Mouse (Mus musculus) CH12.LX (cell line): ENCODE measurements around the gene Gm17490. TPM values are rescaled to one million over a fixed set of nuclear protein-coding genes. Genes with fewer than 3 reads are reported as not detected.

Experiments used
- DNase-seq: peaks from one replicate; pipeline ENCODE4 v3.0.0-alpha.2; 2013; ENCODE audit errors: extremely low read depth
- H3K27ac ChIP-seq: 2 replicates; pipeline ENCODE4 v1.5.1; 2012; ENCODE audit warnings: low read depth, mild to moderate bottlenecking, control low read depth, moderate library complexity; ENCODE audit not compliant: insufficient read depth
- H3K27me3 ChIP-seq: replicated peaks from 2 replicates; pipeline ENCODE3; 2012; ENCODE audit warnings: inconsistent platforms
- H3K36me3 ChIP-seq, 2 experiments: replicated peaks in 1 of 2; 2 replicates each; pipeline versions ENCODE3 to v1.6.1; 2012; ENCODE audit warnings: inconsistent platforms in 1 of 2, low read length in 1 of 2, mild to moderate bottlenecking in 1 of 2, mixed read lengths in 1 of 2, moderate library complexity in 1 of 2; ENCODE audit not compliant: control insufficient read depth in 1 of 2, insufficient read depth in 1 of 2
- H3K4me1 ChIP-seq, 2 experiments: 2 replicates each; pipeline ENCODE4 v1.6.1; 2012; ENCODE audit warnings: inconsistent platforms in 1 of 2, moderate library complexity in 1 of 2; ENCODE audit not compliant: insufficient read depth in 2 of 2, control insufficient read depth in 1 of 2
- H3K4me2 ChIP-seq: 2 replicates; pipeline ENCODE4 v1.6.1; 2012; ENCODE audit warnings: low read depth, mild to moderate bottlenecking, control low read depth; ENCODE audit not compliant: poor library complexity, insufficient read depth, severe bottlenecking
- H3K4me3 ChIP-seq, 3 experiments: fragments of 150-350 bp in 1 of 3; sonication (generic) in 1 of 3; replicated peaks in 1 of 3; 2 replicates each; pipeline versions ENCODE3 to v1.5.1; 2011 to 2012; ENCODE audit warnings: low read depth in 2 of 3, low read length in 2 of 3, mild to moderate bottlenecking in 2 of 3, moderate library complexity in 2 of 3, control low read depth in 1 of 3, improper control_type of control experiment in 1 of 3, inconsistent platforms in 1 of 3, mixed read lengths in 1 of 3; ENCODE audit not compliant: poor library complexity in 1 of 3
- H3K79me2 ChIP-seq: replicated peaks from 2 replicates; pipeline ENCODE4 v1.6.1; 2012; ENCODE audit warnings: mild to moderate bottlenecking, moderate library complexity; ENCODE audit not compliant: control insufficient read depth, poor library complexity, insufficient read depth, severe bottlenecking; ENCODE audit errors: extremely low read depth
- H3K9ac ChIP-seq: 2 replicates; pipeline ENCODE4 v1.6.1; 2012; ENCODE audit warnings: low read depth, mild to moderate bottlenecking, control low read depth, moderate library complexity; ENCODE audit not compliant: insufficient read depth
- H3K9me3 ChIP-seq: replicated peaks from 2 replicates; pipeline ENCODE3; 2012; ENCODE audit warnings: low read length, inconsistent platforms, mixed read lengths
- BHLHE40 ChIP-seq: IDR thresholded peaks from 2 replicates; pipeline ENCODE4 v1.6.1; 2011; ENCODE audit warnings: mild to moderate bottlenecking, low read depth, low read length, improper control_type of control experiment
- CHD1 ChIP-seq: IDR thresholded peaks from 2 replicates; pipeline ENCODE4 v1.6.1; 2012; ENCODE audit warnings: low read depth, low read length, improper control_type of control experiment, inconsistent platforms
- CHD2 ChIP-seq: IDR thresholded peaks from 2 replicates; pipeline ENCODE4 v1.6.1; 2011; ENCODE audit warnings: low read length, improper control_type of control experiment
- CTCF ChIP-seq, 2 experiments: IDR thresholded peaks in 1 of 2; conservative IDR thresholded peaks in 1 of 2; 2 replicates each; pipeline ENCODE4 v1.5.1; 2011 to 2012; ENCODE audit warnings: low read depth in 2 of 2, low read length in 2 of 2, improper control_type of control experiment in 1 of 2, inconsistent platforms in 1 of 2, mild to moderate bottlenecking in 1 of 2, moderate library complexity in 1 of 2
- E2F4 ChIP-seq: IDR thresholded peaks from 2 replicates; pipeline ENCODE4 v1.6.1; 2011; ENCODE audit warnings: low read depth, low read length, improper control_type of control experiment; ENCODE audit not compliant: insufficient replicate concordance
- ELF1 ChIP-seq: IDR thresholded peaks from 2 replicates; pipeline ENCODE4 v1.6.1; 2014; ENCODE audit warnings: low read depth, mild to moderate bottlenecking, inconsistent platforms, low read length, improper control_type of control experiment
- EP300 ChIP-seq: IDR thresholded peaks from 2 replicates; pipeline ENCODE4 v1.6.1; 2011; ENCODE audit warnings: low read length, improper control_type of control experiment
- ETS1 ChIP-seq: conservative IDR thresholded peaks from 2 replicates; pipeline ENCODE4 v1.6.1; 2012; ENCODE audit warnings: low read depth, mild to moderate bottlenecking, inconsistent platforms, low read length, improper control_type of control experiment, moderate library complexity
- GABPA ChIP-seq: IDR thresholded peaks from 2 replicates; pipeline ENCODE4 v1.6.1; 2012; ENCODE audit warnings: low read depth, low read length, improper control_type of control experiment, inconsistent platforms; ENCODE audit not compliant: insufficient replicate concordance
- HCFC1 ChIP-seq: IDR thresholded peaks from 2 replicates; pipeline ENCODE4 v1.6.1; 2012; ENCODE audit warnings: low read depth, mild to moderate bottlenecking, inconsistent platforms, low read length, improper control_type of control experiment
- IRF4 ChIP-seq: IDR thresholded peaks from 2 replicates; pipeline ENCODE4 v1.6.1; 2014; ENCODE audit warnings: low read depth, mild to moderate bottlenecking, inconsistent platforms, low read length, improper control_type of control experiment
- JUN ChIP-seq: IDR thresholded peaks from 2 replicates; pipeline ENCODE4 v1.6.1; 2011; ENCODE audit warnings: low read depth, mild to moderate bottlenecking, low read length, improper control_type of control experiment, moderate library complexity; ENCODE audit not compliant: insufficient read depth
- JUND ChIP-seq: conservative IDR thresholded peaks from 2 replicates; pipeline ENCODE4 v1.6.1; 2011; ENCODE audit warnings: low read depth, low read length, improper control_type of control experiment
- KAT2A ChIP-seq: IDR thresholded peaks from 2 replicates; pipeline ENCODE4 v1.6.1; 2012; ENCODE audit warnings: low read length, improper control_type of control experiment, inconsistent platforms; ENCODE audit not compliant: insufficient replicate concordance
- MAFK ChIP-seq: IDR thresholded peaks from 2 replicates; pipeline ENCODE4 v1.6.1; 2011; ENCODE audit warnings: low read length, improper control_type of control experiment; ENCODE audit not compliant: insufficient replicate concordance
- MAX ChIP-seq: IDR thresholded peaks from 2 replicates; pipeline ENCODE4 v1.6.1; 2011; ENCODE audit warnings: low read length, improper control_type of control experiment
- MAZ ChIP-seq: IDR thresholded peaks from 2 replicates; pipeline ENCODE4 v1.6.1; 2012; ENCODE audit warnings: low read depth, mild to moderate bottlenecking, inconsistent platforms, low read length, improper control_type of control experiment, moderate library complexity
- MEF2A ChIP-seq: IDR thresholded peaks from 2 replicates; pipeline ENCODE4 v1.6.1; 2014; ENCODE audit warnings: low read depth, mild to moderate bottlenecking, inconsistent platforms, low read length, improper control_type of control experiment, borderline replicate concordance
- MXI1 ChIP-seq: IDR thresholded peaks from 2 replicates; pipeline ENCODE4 v1.6.1; 2011; ENCODE audit warnings: mild to moderate bottlenecking, low read depth, low read length, improper control_type of control experiment
- MYC ChIP-seq: IDR thresholded peaks from 2 replicates; pipeline ENCODE4 v1.6.1; 2011; ENCODE audit warnings: low read depth, mild to moderate bottlenecking, improper control_type of control experiment, low read length
- NELFE ChIP-seq: IDR thresholded peaks from 2 replicates; pipeline ENCODE4 v1.6.1; 2011; ENCODE audit warnings: low read depth, low read length, improper control_type of control experiment
- NRF1 ChIP-seq: IDR thresholded peaks from 2 replicates; pipeline ENCODE4 v1.6.1; 2014; ENCODE audit warnings: low read depth, mild to moderate bottlenecking, inconsistent platforms, low read length, improper control_type of control experiment, moderate library complexity
- PAX5 ChIP-seq: IDR thresholded peaks from 2 replicates; pipeline ENCODE4 v1.6.1; 2012; ENCODE audit warnings: low read length, inconsistent platforms, mixed read lengths
- POLR2A ChIP-seq: IDR thresholded peaks from 2 replicates; pipeline ENCODE4 v1.6.1; 2011; ENCODE audit warnings: low read depth, mild to moderate bottlenecking, improper control_type of control experiment, low read length
- POLR2AphosphoS2 ChIP-seq: IDR thresholded peaks from 2 replicates; pipeline ENCODE4 v1.6.1; 2011; ENCODE audit warnings: low read depth, low read length, improper control_type of control experiment
- RAD21 ChIP-seq: IDR thresholded peaks from 2 replicates; pipeline ENCODE4 v1.6.1; 2011; ENCODE audit warnings: low read depth, mild to moderate bottlenecking, low read length, improper control_type of control experiment, moderate library complexity
- RCOR1 ChIP-seq: conservative IDR thresholded peaks from 2 replicates; pipeline ENCODE4 v1.6.1; 2012; ENCODE audit warnings: low read depth, mild to moderate bottlenecking, inconsistent platforms, low read length, improper control_type of control experiment
- SIN3A ChIP-seq: IDR thresholded peaks from 2 replicates; pipeline ENCODE4 v1.6.1; 2012; ENCODE audit warnings: low read length, improper control_type of control experiment, inconsistent platforms
- SMC3 ChIP-seq: IDR thresholded peaks from 2 replicates; pipeline ENCODE4 v1.6.1; 2011; ENCODE audit warnings: low read depth, low read length, improper control_type of control experiment
- TBP ChIP-seq: conservative IDR thresholded peaks from 2 replicates; pipeline ENCODE4 v1.6.1; 2011; ENCODE audit warnings: low read depth, low read length, improper control_type of control experiment
- TCF12 ChIP-seq: IDR thresholded peaks from 2 replicates; pipeline ENCODE4 v1.6.1; 2014; ENCODE audit warnings: low read depth, mild to moderate bottlenecking, inconsistent platforms, low read length, improper control_type of control experiment
- UBTF ChIP-seq: IDR thresholded peaks from 2 replicates; pipeline ENCODE4 v1.6.1; 2012; ENCODE audit warnings: low read depth, mild to moderate bottlenecking, inconsistent platforms, low read length, improper control_type of control experiment, moderate library complexity
- USF1 ChIP-seq: IDR thresholded peaks from 2 replicates; pipeline ENCODE4 v1.6.1; 2014; ENCODE audit warnings: low read depth, mild to moderate bottlenecking, inconsistent platforms, low read length, improper control_type of control experiment
- USF2 ChIP-seq: conservative IDR thresholded peaks from 2 replicates; pipeline ENCODE4 v1.6.1; 2011; ENCODE audit warnings: low read depth, low read length, improper control_type of control experiment
- ZC3H11A ChIP-seq: IDR thresholded peaks from 2 replicates; pipeline ENCODE4 v1.6.1; 2012; ENCODE audit warnings: low read depth, mild to moderate bottlenecking, inconsistent platforms, low read length, improper control_type of control experiment
- ZKSCAN1 ChIP-seq: IDR thresholded peaks from 2 replicates; pipeline ENCODE4 v1.6.1; 2012; ENCODE audit warnings: low read depth, inconsistent platforms, low read length, improper control_type of control experiment, borderline replicate concordance
- ZMIZ1 ChIP-seq: IDR thresholded peaks from 2 replicates; pipeline ENCODE4 v1.6.1; 2012; ENCODE audit warnings: low read depth, mild to moderate bottlenecking, inconsistent platforms, low read length, improper control_type of control experiment
- ZNF384 ChIP-seq: IDR thresholded peaks from 2 replicates; pipeline ENCODE4 v1.6.1; 2012; ENCODE audit warnings: low read depth, low read length, improper control_type of control experiment, inconsistent platforms
- dilution Hi-C: fragments of 300-500 bp; cut with MboI; formaldehyde crosslinking; loops from 2 replicates; pipeline ENCODE4 v1.14.3; 2020; ENCODE audit warnings: low sequenced_read_pairs; ENCODE audit not compliant: extremely low pct_unique_long_range_greater_than_20kb, extremely low pct_ligation_motif_present
- in situ Hi-C: fragments of 300-500 bp; cut with MboI; formaldehyde crosslinking; loops from 3 replicates; pipeline ENCODE4 v1.14.3; 2019; ENCODE audit warnings: low sequenced_read_pairs, low pct_ligation_motif_present, low pct_unique_long_range_greater_than_20kb, mixed read lengths
- polyA plus RNA-seq: library from polyadenylated mRNA; unstranded; fragments of >175 nt; gene quantifications from 2 replicates; pipeline ENCODE4 v1.2.1, GENCODE M21; 2012; ENCODE audit warnings: low read depth; ENCODE audit not compliant: insufficient read length
- total RNA-seq, 2 experiments: library from RNA; depleted of rRNA; stranded (reverse); fragments of 300-350 nt in 1 of 2; fragments of >200 nt in 1 of 2; gene quantifications; 2 replicates each; pipeline ENCODE4 v1.2.3; 2012 to 2014

Gene Gm17490
- total and polyA plus RNA-seq, 3 experiments = not detected

DNA sequence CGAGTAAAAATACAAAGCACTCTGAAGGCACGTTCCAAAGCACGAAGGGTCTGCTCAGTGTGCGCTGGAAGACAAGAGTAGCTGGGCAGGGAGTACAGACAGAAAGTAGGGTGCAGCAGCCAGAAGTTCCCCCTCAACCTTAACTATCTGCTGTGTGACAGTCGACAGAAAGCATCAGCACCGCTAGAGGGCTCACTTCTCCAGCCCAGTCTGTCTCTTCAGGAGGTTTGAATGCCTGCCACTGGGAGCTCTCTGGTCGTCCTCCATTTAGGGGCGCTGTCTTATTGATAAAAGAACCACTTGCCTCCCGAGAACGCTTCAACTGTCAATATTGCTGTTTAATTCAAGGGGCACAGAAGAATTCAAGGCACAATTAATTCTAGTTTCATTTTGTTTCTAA, 37.9 kb upstream of the Gm17490 start:
- Histone ChIP-seq H3K27me3 (no peaks in the 10 kb centered on the region), H3K36me3 (no peaks in the 10 kb centered on the region), H3K9ac (peak overlapping the region; percentile 41), H3K9me3 (no peaks in the 10 kb centered on the region), H3K79me2 (peaks cover 3% of the 10 kb centered on the region), H3K4me3 (peak overlapping the region; percentile 49 to 53 (median 51)), H3K27ac (peak overlapping the region; percentile 87; the same call in 1 of the 2 replicates), H3K4me2 (peak overlapping the region; percentile 80), H3K4me1 (peaks cover 19 to 52% of the 10 kb centered on the region in 2 experiments)
- TF ChIP-seq MYC (peak; percentile 40; the same call in 1 of the 2 replicates), CHD1 (no peak), CTCF (conservative IDR thresholded peaks at IDR 0.05 in 1 of 2, IDR thresholded peaks at IDR 0.05 in 1 of 2; ENCODE audit: low read depth in 2 of 2, low read length in 2 of 2) (peak; percentile 60 to 99), HCFC1 (peak; percentile 48), MAFK (no peak), PAX5 (no peak), BHLHE40 (0 out of 2 replicates have a peak, but pooled peaks have one; percentile 7), JUND (no peak; the same call in 1 of the 2 replicates), MAX (no peak), KAT2A (no peak), SMC3 (peak; percentile 88), UBTF (0 out of 2 replicates have a peak, but pooled peaks have one; percentile 45), POLR2A (peak; percentile 25; the same call in 1 of the 2 replicates), EP300 (no peak), USF2 (no peak), ZNF384 (peak; percentile 35; the same call in 1 of the 2 replicates), USF1 (no peak), MXI1 (no peak), ELF1 (no peak), RAD21 (peak; percentile 72), TCF12 (peak; percentile 46; the same call in 1 of the 2 replicates), ZC3H11A (peak; percentile 14; the same call in 1 of the 2 replicates), POLR2AphosphoS2 (no peak), TBP (no peak), ZKSCAN1 (no peak), ETS1 (no peak), SIN3A (peak; percentile 57), RCOR1 (no peak), JUN (no peak), E2F4 (no peak), IRF4 (peak; percentile 56; the same call in 1 of the 2 replicates), ZMIZ1 (no peak), GABPA (no peak), NELFE (peak; percentile 57; the same call in 1 of the 2 replicates), MEF2A (no peak), CHD2 (no peak), NRF1 (no peak), MAZ (no peak)
- in situ Hi-C loops (no loop called here), dilution Hi-C loops (no loop called here)
- peak; percentile 92 for DNase-seq
